Mouse (Mus musculus): ENCODE results near the gene Tmem63b.
A peak's percentile ranks its signal among the peaks of the same experiment; 100 is the strongest.

Gene Tmem63b

GRCm38 (mm10) chr17:45703187-45703586, 16.5 kb upstream of the Tmem63b start:
- DNase-seq = peak; percentile 50

- DNase-seq = peak; percentile 89
Measured at GRCm38 (mm10) chr17:45702254-45702653, 15.5 kb upstream of the Tmem63b start.

- no peak for DNase-seq
Measured at GRCm38 (mm10) chr17:45701236-45701591, 14.5 kb upstream of the Tmem63b start.

- DNase-seq = peak; percentile 79
Measured at GRCm38 (mm10) chr17:45700496-45701235, 14.0 kb upstream of the Tmem63b start.

DNA sequence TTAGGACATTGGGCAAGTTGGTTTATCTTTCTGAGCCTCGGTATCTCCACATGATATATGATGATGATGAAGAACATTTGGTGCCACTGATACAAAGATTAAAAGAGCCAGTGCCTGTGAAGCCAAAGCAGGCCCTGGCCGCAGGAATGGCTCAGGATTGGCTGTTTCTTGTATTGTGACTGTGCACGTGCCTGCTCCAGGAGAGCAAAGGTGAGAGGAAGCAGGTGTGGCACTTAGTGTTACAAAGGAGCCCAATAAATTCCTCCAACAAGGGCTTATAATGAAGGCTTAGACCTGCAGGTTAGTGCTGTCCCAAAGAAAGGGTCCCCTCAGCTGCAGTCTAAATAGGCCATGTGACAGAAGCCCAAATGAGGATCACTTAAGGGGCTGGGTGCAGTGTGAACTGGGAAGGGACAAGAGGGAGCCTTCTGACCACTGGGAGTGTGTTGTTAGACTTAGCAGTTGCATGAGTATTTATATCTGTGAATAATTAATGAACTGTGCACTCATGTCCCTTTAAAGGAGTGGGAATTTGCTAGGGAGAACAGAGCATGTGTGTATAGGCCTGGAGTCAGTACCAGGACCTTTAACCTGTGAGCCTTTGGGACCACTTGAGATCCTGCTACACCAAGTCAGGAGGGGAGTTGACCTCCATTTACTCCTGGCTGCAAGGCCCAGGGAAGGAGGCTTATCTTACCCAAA, 12.5 kb upstream of the Tmem63b start:
- DNase-seq = peak; percentile 45

DNA sequence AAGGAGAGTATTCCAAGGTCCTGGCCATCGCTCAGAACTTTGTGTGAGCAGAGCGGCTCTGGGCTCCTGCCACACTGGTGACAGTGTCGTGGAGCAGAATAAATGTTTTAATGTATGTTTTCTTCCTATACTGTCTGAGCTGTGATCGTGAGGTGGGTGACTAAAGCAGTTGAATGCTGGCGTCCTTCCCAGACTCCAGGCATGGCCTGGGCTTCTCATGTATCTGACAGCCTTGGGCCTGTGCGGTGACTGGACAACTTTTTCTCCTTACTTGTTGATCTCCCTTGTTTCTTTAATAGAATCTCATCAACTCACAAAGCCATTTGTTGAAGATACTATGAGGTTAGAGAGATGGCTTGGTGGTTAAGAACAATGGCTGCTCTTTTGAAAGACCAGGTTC, 11.7 kb upstream of the Tmem63b start:
- DNase-seq = no peak

DNA sequence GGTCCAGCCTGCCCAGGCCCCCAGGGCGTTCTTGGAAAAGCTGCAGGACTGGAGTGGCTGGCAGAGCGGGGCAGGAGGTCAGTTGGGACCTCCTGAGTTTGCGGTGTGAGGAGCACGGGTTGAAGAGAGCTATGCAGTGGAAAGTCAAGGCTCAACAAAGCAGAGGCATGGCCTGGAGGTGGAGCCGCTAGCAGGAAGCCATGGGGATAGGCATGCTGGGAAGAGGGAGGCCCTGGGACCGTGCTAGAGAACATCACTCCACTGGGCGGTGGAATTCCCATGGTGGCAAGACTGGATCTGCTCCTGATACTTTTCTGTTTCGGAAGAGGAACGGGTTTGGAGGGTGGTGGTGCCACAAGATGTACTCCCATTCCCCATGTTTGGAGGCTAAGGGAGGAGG, 10.3 kb upstream of the Tmem63b start:
- no peak for DNase-seq

GRCm38 (mm10) chr17:45695227-45696120, 8.8 kb upstream of the Tmem63b start:
- DNase-seq = no peak

DNA sequence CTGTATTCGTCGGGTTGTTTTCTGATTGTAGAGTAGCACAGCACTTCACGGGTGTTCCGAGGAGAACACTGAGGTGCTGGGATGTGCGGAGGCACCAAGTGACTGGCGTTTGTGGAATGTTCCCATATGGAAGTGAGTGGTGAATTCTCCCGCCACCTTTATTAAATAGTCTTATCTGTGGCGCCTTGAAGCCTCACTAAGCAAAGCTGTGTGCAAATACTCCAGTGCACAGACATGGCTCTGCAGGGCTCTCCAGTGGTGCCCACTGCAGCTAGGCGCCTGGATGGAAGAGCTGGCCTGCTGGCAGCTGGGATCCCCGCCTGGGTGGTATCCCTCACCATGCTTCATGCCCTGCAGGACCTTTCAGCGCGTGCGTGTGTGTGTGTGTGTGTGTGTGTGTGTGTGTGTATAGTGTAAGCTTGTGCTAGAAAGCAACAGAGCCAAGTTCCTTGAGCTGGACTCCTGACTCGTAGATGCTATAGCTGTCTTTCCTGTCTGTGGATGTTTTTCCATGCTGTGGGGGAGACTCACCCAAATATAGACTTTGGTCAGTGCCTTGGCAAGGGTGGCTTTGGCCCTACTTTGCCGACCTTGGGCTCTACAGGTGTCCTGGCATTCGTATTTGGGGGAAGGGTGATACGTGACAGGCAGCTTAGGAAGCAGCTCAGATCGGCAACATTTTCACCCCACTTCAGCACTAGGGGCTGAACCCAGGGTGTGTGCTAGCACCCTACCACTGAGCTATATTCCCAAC, 7.3 kb upstream of the Tmem63b start:
- peak; percentile 57 for DNase-seq

DNA sequence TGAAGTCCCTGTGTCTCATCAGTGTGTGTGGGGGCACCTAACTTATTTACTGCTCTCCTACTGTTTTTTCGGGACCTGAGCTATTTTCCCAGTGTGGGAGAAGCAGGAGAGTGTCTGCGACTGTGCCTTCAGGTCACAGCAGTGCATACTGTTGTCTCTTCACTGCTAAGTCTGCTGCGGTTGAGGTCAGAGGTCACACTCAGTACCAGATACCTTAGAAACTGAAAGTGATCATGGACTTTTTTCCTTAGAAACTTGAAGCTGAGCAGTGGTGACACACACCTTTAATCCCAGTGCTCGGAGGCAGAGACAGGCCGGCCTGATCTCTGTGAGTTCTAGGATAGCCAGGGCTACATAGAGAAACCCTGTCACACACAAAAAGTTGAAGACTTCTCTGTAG, 5.5 kb upstream of the Tmem63b start:
- DNase-seq = no peak

- no peak for DNase-seq
Measured at GRCm38 (mm10) chr17:45690044-45690443, 3.3 kb upstream of the Tmem63b start.

- peak; percentile 76 for DNase-seq
Measured at GRCm38 (mm10) chr17:45689120-45689519, 2.4 kb upstream of the Tmem63b start.

DNA sequence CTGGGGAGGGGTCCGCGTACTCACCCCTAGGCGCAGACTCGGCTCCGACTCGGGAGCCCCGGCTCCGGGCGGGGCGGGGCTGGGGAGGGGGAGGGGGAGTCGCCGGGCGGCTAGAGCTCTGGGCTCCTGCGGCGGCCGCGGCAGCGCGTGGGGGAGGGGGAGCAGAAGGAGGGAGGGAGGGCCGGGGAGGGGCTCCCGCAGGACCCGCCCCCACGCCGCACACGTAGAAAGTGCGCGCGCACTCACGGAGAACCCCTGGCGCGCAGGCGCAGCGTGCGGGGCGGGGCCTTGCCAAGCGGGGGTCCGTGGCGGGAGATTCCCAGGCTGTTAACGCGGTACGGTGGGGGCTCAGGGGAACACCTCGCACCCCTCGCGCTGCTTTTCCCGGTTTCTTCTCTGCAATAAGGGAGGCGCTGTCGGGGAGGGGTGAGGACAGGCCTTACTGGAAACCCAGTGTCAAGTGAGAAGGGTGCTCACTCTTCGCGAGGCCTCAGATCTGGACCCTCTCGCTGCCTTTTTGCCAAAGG, 549 bp downstream of the Tmem63b start, which contains the start of gene Mrpl14:
Gene Mrpl14 (plus strand): TSS at position 230 of the 527 bp plus-strand sequence.
- peak; percentile 93 for DNase-seq

DNA sequence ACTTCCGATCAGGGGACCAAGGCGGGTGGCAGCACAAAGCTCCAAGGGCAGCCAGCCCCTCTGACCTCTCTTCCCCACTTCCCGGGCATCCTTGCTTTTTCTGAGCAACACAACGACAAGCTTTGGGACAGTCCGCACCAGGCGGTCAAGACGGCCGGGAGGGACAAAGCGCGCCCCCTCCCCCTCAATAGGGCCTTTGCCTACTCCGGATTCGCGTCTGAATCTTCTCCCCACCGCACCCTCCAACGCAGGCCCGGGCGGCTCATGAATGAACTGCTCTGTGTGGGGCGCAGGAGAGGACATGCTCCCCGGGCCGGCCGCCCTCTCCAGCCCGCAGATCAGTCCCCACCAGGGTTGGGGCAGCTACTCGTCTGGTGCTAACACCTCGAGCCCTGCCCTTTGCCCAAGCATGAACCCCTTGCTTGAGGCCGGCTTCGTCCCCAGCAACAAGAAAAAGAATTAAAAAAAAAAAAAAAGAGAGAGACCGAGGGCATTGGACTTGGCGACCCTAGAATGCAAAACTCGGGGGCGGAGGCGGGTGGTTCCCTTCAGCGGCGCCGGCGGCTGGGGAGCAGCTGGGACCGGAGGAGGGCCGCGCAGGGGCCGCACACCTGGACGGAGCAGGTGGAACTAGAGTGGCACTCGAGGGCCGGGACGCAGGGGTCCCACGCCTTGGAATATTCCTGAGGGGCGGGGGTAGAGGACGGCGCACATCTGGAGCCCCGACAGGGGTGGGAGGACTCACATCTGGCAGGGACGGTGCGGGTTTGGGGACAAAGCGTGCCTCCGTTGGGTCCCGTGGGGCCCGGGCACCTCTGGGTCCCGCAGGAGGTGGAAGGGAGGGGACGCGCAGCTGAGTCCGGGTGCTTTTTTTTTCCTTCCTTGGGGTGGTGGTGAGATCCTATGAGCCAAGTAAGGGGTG, 1.3 kb downstream of the Tmem63b start:
- DNase-seq = peak; percentile 46

- DNase-seq = no peak
Measured at GRCm38 (mm10) chr17:45684667-45685131, 2.0 kb downstream of the Tmem63b start.

DNA sequence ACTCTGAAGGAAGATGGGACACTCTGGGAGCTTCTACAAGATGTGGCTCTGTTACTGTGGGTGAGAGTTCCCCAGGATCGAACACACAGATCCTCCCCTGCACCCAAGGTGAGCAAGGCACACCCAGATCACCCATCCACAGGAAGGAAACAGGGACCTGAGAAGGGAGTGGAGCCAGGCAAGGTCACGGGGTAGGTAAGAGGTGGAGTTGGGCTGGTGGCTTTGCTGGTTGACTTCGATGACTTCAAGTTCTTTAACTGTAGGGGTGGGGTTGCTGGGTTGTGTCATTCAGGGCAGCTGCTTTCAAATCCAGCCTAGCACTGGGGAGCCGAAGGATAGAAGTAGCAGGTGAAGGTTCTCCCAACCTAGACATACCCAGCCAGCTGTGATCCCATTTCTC, 3.9 kb downstream of the Tmem63b start:
- DNase-seq = peak; percentile 40

DNA sequence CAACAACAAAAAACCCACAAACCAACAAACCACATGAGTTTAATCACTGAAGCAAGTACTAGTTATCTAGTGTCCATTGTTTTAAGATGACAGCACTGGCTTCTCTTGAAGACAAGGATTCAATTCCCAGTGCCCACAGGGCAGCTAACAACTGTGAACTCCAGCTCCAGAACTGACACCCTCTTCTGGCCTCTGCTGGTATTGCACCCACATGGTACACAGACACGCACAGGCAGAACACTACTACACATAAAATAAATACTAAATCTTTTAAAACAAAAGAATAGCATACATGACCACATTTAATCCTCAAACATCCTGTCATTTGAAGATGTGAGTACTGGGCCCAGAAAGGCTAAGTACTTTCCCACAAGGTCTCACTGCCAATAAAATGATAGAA, 5.1 kb downstream of the Tmem63b start:
- no peak for DNase-seq

DNA sequence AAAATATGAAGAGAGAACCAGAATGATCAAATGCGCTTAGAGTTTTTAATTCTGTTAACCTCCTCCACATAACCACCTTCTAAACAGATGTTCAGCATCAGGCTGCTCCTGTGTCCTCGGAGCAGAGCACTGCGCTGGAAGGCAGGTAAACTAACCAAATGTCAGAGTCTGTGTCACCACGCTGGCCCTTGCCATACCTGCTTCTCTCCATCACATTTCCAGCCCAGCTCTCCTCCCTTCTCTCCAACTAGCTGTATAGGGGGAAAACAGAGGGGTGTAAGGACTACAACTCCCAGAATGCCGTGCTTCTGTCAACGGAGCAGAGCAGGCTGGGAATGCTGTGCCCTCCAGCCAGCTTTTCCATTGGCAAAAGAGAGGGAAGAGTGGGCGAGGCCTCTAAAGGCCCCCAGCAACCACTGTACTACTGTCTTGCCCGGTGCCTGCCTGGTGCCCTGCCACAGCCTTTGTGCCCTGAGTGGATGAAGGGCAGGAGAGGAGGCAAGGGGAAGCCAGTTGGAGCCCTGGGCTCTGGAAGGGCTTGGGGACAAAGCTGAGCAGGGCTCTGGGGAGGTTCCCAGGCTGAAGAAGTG, 6.2 kb downstream of the Tmem63b start:
- peak; percentile 74 for DNase-seq

DNA sequence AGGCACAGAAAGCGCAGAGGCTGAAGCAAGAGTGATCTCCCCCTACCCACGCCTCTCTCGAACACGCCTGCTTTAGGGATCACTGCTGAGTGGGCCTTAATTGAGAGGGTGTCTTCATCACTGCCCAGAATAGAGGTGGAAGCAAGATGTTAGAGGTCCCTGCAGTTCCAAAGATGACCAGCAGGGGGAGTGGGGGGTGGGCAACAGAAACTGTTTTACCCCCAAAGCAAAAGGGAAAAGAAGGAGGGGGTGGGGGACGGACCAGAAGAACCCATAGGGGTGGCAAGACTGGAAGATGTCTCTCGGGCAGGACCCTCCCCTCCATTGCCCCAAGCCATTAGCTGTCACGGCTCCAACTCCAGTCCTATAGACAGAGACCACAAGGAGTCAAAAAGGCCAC, 8.6 kb downstream of the Tmem63b start:
- peak; percentile 69 for DNase-seq

- DNase-seq = no peak
Measured at GRCm38 (mm10) chr17:45672598-45672997, 14.1 kb downstream of the Tmem63b start.

- no peak for DNase-seq
Measured at GRCm38 (mm10) chr17:45671821-45672220, 14.9 kb downstream of the Tmem63b start.

Measured in lung, postnatal 36 days (tissue).